Comparison of ENCODE assay signal across 10 mouse cellular contexts in the genomic region with DNA sequence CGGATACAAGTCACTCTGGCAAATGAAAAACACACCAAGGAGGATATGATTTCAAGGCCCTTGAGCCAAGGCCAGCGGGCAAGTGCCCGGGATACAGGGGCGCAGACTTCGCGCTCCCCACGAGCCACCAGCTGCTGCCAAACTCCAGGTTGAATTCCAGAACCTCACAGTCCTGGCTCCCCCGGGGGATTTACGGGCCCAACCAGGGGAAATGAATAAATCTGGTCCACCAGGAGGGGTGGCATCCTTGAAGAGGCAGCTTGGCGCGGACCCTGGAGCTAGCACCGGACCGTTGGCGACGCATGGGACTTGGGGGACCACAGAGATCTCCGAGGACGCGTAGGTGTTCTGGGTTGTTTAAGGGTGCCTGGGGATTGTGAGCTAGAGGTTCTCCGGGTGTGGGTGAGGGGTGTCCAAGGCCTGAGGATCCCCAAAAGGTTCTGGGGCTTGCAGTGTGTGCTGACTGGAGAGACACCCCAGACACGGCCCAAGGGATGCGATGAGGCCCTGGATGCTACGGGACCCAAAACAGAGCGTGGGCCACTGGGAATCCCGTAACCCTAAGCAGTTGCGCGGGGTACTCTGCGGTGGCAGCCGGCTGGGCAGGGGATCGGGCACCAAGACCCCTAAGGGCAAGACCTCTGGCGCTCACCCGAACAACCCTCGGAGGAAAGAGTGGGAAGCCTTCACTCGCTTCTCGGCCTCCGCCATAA. TPM values are rescaled to one million over a fixed set of nuclear protein-coding genes. Genes with fewer than 3 reads are reported as not detected.
DNase-seq lines count a peak whose midpoint lies in the region; ATAC-seq and TF ChIP-seq lines count a peak whose summit lies in the region.
"Had no signal": no experiment of that assay in that cellular context is flagged by ENCODE, and none has a peak within 500 bp of the region (broad histone marks: within the 10 kb centered on the region; RNA-seq: fewer than 3 reads in every experiment).

No protein-coding gene starts in this region.

- peak overlapping the region; percentile 90 for H3K4me3 ChIP-seq in layer of hippocampus, adult 2 months
- peak overlapping the region; percentile 78 for H3K4me3 ChIP-seq in bone marrow, adult 2 months (replicated peaks; ENCODE audit: control insufficient read depth, low read depth, low read length)
- H3K4me3 ChIP-seq in forebrain, embryonic 10.5 days, result peak overlapping the region; percentile 80
- peak overlapping the region; percentile 72 for H3K4me3 ChIP-seq in left cerebral cortex, adult 2 months
- H3K4me3 ChIP-seq in stomach, embryonic 16.5 days (replicated peaks; ENCODE audit: low read length), result peak overlapping the region; percentile 75

- no peak for TF ChIP-seq POLR2A in bone marrow, adult 2 months (IDR thresholded peaks at IDR 0.05; ENCODE audit: borderline replicate concordance, control insufficient read depth, low read depth, low read length)

- intact Hi-C loops in left cerebral cortex, adult 2 months (cut with DNase I), result loop anchor here (2.0 kb wide), 1 partner anchor 51 kb away; a partner anchor contains a TSS

- peaks cover 14% of the 10 kb centered on the region for H3K9me3 ChIP-seq in forebrain, embryonic 10.5 days
- H3K9me3 ChIP-seq in stomach, embryonic 16.5 days (replicated peaks; ENCODE audit: control insufficient read depth, low read length), result no peaks in the 10 kb centered on the region

- H3K9ac ChIP-seq in stomach, embryonic 16.5 days (ENCODE audit: low read length), result peak overlapping the region; percentile 85

- ATAC-seq in megakaryocyte-erythroid progenitor cell, adult 5-6 weeks (replicated peaks; ENCODE audit: low FRiP score, low TSS enrichment, poor library complexity, severe bottlenecking), result peak; percentile 51
- ATAC-seq in stomach, embryonic 16.5 days (ENCODE audit: insufficient read depth, low FRiP score), result 0 out of 2 replicates have a peak, but pooled peaks have one; percentile 15

- 3% methylated on average over 35 of the region's 35 CpGs for WGBS in bone marrow, adult 2 months
- under 1% methylated on average over 35 of the region's 35 CpGs for WGBS in forebrain, embryonic 10.5 days
- 2% methylated on average over 35 of the region's 35 CpGs for WGBS in stomach, embryonic 16.5 days

- no peaks in the 10 kb centered on the region; the same call in 1 of the 2 replicates for H3K4me1 ChIP-seq in bone marrow, adult 2 months (ENCODE audit: control insufficient read depth, insufficient read depth, low read length)
- H3K4me1 ChIP-seq in forebrain, embryonic 10.5 days, result peaks cover 15% of the 10 kb centered on the region
- peaks cover 5% of the 10 kb centered on the region; the same call in 1 of the 2 replicates for H3K4me1 ChIP-seq in stomach, embryonic 16.5 days (ENCODE audit: control insufficient read depth, insufficient read depth, low read length)

- H3K27me3 ChIP-seq in forebrain, embryonic 10.5 days (ENCODE audit: poor library complexity, severe bottlenecking), result no peaks in the 10 kb centered on the region
- no peaks in the 10 kb centered on the region for H3K27me3 ChIP-seq in stomach, embryonic 16.5 days (ENCODE audit: control insufficient read depth, insufficient read depth, low read length)

- no peaks in the 10 kb centered on the region for H3K36me3 ChIP-seq in forebrain, embryonic 10.5 days (replicated peaks)
- no peaks in the 10 kb centered on the region for H3K36me3 ChIP-seq in stomach, embryonic 16.5 days (ENCODE audit: control insufficient read depth, insufficient read depth, low read length)

- TF ChIP-seq CTCF in layer of hippocampus, adult 2 months (conservative IDR thresholded peaks at IDR 0.05), result no peak
- TF ChIP-seq CTCF in bone marrow, adult 2 months (IDR thresholded peaks at IDR 0.05; ENCODE audit: control insufficient read depth, insufficient read depth, low read length), result no peak
- no peak for TF ChIP-seq CTCF in left cerebral cortex, adult 2 months (IDR thresholded peaks at IDR 0.05)

- no peak for DNase-seq in layer of hippocampus, adult 2 months (ENCODE audit: low spot score in 2 of 2)
- DNase-seq in layer of hippocampus, adult 18-20 months (ENCODE audit: low spot score in 2 of 2), result no peak
- no peak for DNase-seq in forebrain, embryonic 10.5 days (ENCODE audit: extremely low spot score, low spot score)
- DNase-seq in heart, postnatal 4 days, result peak; percentile 14
- DNase-seq in left cerebral cortex, adult 2 months (ENCODE audit: extremely low spot score in 1 of 2, low spot score in 2 of 2), result peak in 1 of 2 experiments; percentile 30

- H3K4me2 ChIP-seq in stomach, embryonic 16.5 days (ENCODE audit: low read depth, low read length), result peak overlapping the region; percentile 95

- peak overlapping the region; percentile 95 for H3K27ac ChIP-seq in layer of hippocampus, adult 2 months
- no peak overlapping the region; the same call in 1 of the 2 replicates for H3K27ac ChIP-seq in bone marrow, adult 2 months (ENCODE audit: control insufficient read depth, insufficient read depth, low read depth, low read length, poor library complexity)
- H3K27ac ChIP-seq in forebrain, embryonic 10.5 days, result peak overlapping the region; percentile 87
- H3K27ac ChIP-seq in left cerebral cortex, adult 2 months, result peak overlapping the region; percentile 96
- H3K27ac ChIP-seq in stomach, embryonic 16.5 days (ENCODE audit: low read length), result peak overlapping the region; percentile 12; the same call in 1 of the 2 replicates

RNA-seq across cellular contexts. Expression of a gene that starts 0.5 kb away (rescaled TPM):
- 100 to 1,000 TPM; 294 to 323 TPM for total RNA-seq in layer of hippocampus, adult 2 months (2021)
- total RNA-seq in layer of hippocampus, adult 18-20 months (2021), result 100 to 1,000 TPM; 322 to 323 TPM
- polyA plus RNA-seq in bone marrow, adult 2 months (2011; ENCODE audit: insufficient read depth, insufficient read length, low replicate concordance, missing spikeins), result 0.61 and 0.70 TPM in 2 replicates
- 5.1 and 5.5 TPM in 2 replicates for polyA plus RNA-seq in forebrain, embryonic 10.5 days (2016; fragmentation: Nextera tagmentation; extraction: Ambion mirVana)
- 1 to 10 TPM; 2.5 to 2.6 TPM for total RNA-seq in heart, postnatal 4 days (2021)
- total RNA-seq in left cerebral cortex, adult 2 months (2021), result 100 to 1,000 TPM; 343 to 352 TPM
- total RNA-seq in megakaryocyte-erythroid progenitor cell, adult 5-6 weeks (2014; fragmentation: Nextera tagmentation), result 0.98 and 1.7 TPM in 2 replicates
- total RNA-seq in megakaryocyte-erythroid progenitor cell, adult 5-6 weeks (2017), result 0.23 TPM in 1 of 2 replicates, not detected in the other
- 4.9 TPM in 2 replicates for polyA plus RNA-seq in stomach, embryonic 16.5 days (2015; fragmentation: Nextera tagmentation; extraction: Ambion mirVana)
- total RNA-seq: MEL had no signal

RNA-seq across cellular contexts. Expression of a gene that starts 18.4 kb away (rescaled TPM):
- under 1 TPM; 0.69 to 0.83 TPM for total RNA-seq in layer of hippocampus, adult 2 months (2021)
- 1 to 10 TPM; 1.1 to 1.7 TPM for total RNA-seq in layer of hippocampus, adult 18-20 months (2021)
- not detected in 2 replicates for polyA plus RNA-seq in bone marrow, adult 2 months (2011; ENCODE audit: insufficient read depth, insufficient read length, low replicate concordance, missing spikeins)
- polyA plus RNA-seq in forebrain, embryonic 10.5 days (2016; fragmentation: Nextera tagmentation; extraction: Ambion mirVana), result not detected in 2 replicates
- not detected for total RNA-seq in heart, postnatal 4 days (2021)
- 1 to 10 TPM; 1.1 to 1.2 TPM for total RNA-seq in left cerebral cortex, adult 2 months (2021)
- total RNA-seq in megakaryocyte-erythroid progenitor cell, adult 5-6 weeks (2014; fragmentation: Nextera tagmentation), result not detected in 2 replicates
- total RNA-seq in megakaryocyte-erythroid progenitor cell, adult 5-6 weeks (2017), result not detected in 2 replicates
- polyA plus RNA-seq in stomach, embryonic 16.5 days (2015; fragmentation: Nextera tagmentation; extraction: Ambion mirVana), result not detected in 2 replicates
- total RNA-seq: MEL had no signal

RNA-seq across cellular contexts. Expression of a gene that starts 39.5 kb away (rescaled TPM):
- not detected for total RNA-seq in layer of hippocampus, adult 2 months (2021)
- total RNA-seq in layer of hippocampus, adult 18-20 months (2021), result not detected
- polyA plus RNA-seq in bone marrow, adult 2 months (2011; ENCODE audit: insufficient read depth, insufficient read length, low replicate concordance, missing spikeins), result not detected in 2 replicates
- not detected in 2 replicates for polyA plus RNA-seq in forebrain, embryonic 10.5 days (2016; fragmentation: Nextera tagmentation; extraction: Ambion mirVana)
- total RNA-seq in heart, postnatal 4 days (2021), result not detected
- not detected for total RNA-seq in left cerebral cortex, adult 2 months (2021)
- not detected in 2 replicates for total RNA-seq in megakaryocyte-erythroid progenitor cell, adult 5-6 weeks (2014; fragmentation: Nextera tagmentation)
- total RNA-seq in megakaryocyte-erythroid progenitor cell, adult 5-6 weeks (2017), result not detected in 2 replicates
- polyA plus RNA-seq in stomach, embryonic 16.5 days (2015; fragmentation: Nextera tagmentation; extraction: Ambion mirVana), result not detected in 2 replicates
- total RNA-seq: left cerebral cortex, adult 8-10 months; MEL had no signal

RNA-seq across cellular contexts. Expression of a gene that starts 50.0 kb away (rescaled TPM):
- total RNA-seq in layer of hippocampus, adult 2 months (2021), result not detected
- total RNA-seq in layer of hippocampus, adult 18-20 months (2021), result not detected
- not detected in 2 replicates for polyA plus RNA-seq in bone marrow, adult 2 months (2011; ENCODE audit: insufficient read depth, insufficient read length, low replicate concordance, missing spikeins)
- not detected in 2 replicates for polyA plus RNA-seq in forebrain, embryonic 10.5 days (2016; fragmentation: Nextera tagmentation; extraction: Ambion mirVana)
- not detected for total RNA-seq in heart, postnatal 4 days (2021)
- total RNA-seq in left cerebral cortex, adult 2 months (2021), result not detected
- not detected in 2 replicates for total RNA-seq in megakaryocyte-erythroid progenitor cell, adult 5-6 weeks (2014; fragmentation: Nextera tagmentation)
- not detected in 2 replicates for total RNA-seq in megakaryocyte-erythroid progenitor cell, adult 5-6 weeks (2017)
- polyA plus RNA-seq in stomach, embryonic 16.5 days (2015; fragmentation: Nextera tagmentation; extraction: Ambion mirVana), result not detected in 2 replicates
- total RNA-seq: left cerebral cortex, adult 8-10 months; MEL had no signal

RNA-seq across cellular contexts. Expression of a gene that starts 50.9 kb away (rescaled TPM):
- 10 to 100 TPM; 29.1 to 33.3 TPM for total RNA-seq in layer of hippocampus, adult 2 months (2021)
- total RNA-seq in layer of hippocampus, adult 18-20 months (2021), result 10 to 100 TPM; 31.8 to 33.5 TPM
- polyA plus RNA-seq in bone marrow, adult 2 months (2011; ENCODE audit: insufficient read depth, insufficient read length, low replicate concordance, missing spikeins), result 5.1 and 8.5 TPM in 2 replicates
- polyA plus RNA-seq in forebrain, embryonic 10.5 days (2016; fragmentation: Nextera tagmentation; extraction: Ambion mirVana), result 25.8 and 29.6 TPM in 2 replicates
- total RNA-seq in heart, postnatal 4 days (2021), result 10 to 100 TPM; 19.9 to 21.3 TPM
- 10 to 100 TPM; 29.0 to 30.0 TPM for total RNA-seq in left cerebral cortex, adult 2 months (2021)
- 13.4 and 13.5 TPM in 2 replicates for total RNA-seq in megakaryocyte-erythroid progenitor cell, adult 5-6 weeks (2014; fragmentation: Nextera tagmentation)
- total RNA-seq in megakaryocyte-erythroid progenitor cell, adult 5-6 weeks (2017), result 13.5 and 14.1 TPM in 2 replicates
- polyA plus RNA-seq in stomach, embryonic 16.5 days (2015; fragmentation: Nextera tagmentation; extraction: Ambion mirVana), result 18.9 and 19.6 TPM in 2 replicates

Comparison
In these comparisons a context has a peak if more than half of its experiments do, and no peak if none do; other contexts are left out.
1. RNA of a gene that starts 0.5 kb away (total RNA-seq): 343 to 352 TPM in left cerebral cortex, adult 2 months, 294 to 323 TPM in layer of hippocampus, adult 2 months and 322 to 323 TPM in layer of hippocampus, adult 18-20 months; 2.5 to 2.6 TPM in heart, postnatal 4 days and 0.23 to 1.7 TPM in megakaryocyte-erythroid progenitor cell, adult 5-6 weeks; every median in the first group is over 10 times any median in the second.
2. Peak in every context shown above with its lines, with median percentiles within 50 percentile points of each other: H3K4me3 ChIP-seq.